Mouse (Mus musculus) G1E-ER4 (cell line): ENCODE data around the gene Thrap3. TPM values are rescaled to one million over a fixed set of nuclear protein-coding genes. Genes with fewer than 3 reads are reported as not detected.

ENCODE experiments used
- GATA1 ChIP-seq: IDR thresholded peaks from one replicate; pipeline ENCODE4 v1.8.0; 2012; ENCODE audit warnings: low read length, inconsistent platforms
- polyA plus RNA-seq: library from polyadenylated mRNA; stranded (reverse); fragments of >175 nt; gene quantifications from 2 replicates; pipeline ENCODE4 v1.2.3, GENCODE M21; 2012

Thrap3 gene
- 203 and 204 TPM in 2 replicates for polyA plus RNA-seq

- no peak for TF ChIP-seq GATA1
These were observed at the start of gene Thrap3 for GRCm38 (mm10) chr4:126202303-126203181. TSS of gene Thrap3 (minus strand) at chr4:126202760.

GRCm38 (mm10) chr4:126251655-126252254 lies 49.2 kb upstream of the Thrap3 start:
- TF ChIP-seq GATA1: no peak

DNA sequence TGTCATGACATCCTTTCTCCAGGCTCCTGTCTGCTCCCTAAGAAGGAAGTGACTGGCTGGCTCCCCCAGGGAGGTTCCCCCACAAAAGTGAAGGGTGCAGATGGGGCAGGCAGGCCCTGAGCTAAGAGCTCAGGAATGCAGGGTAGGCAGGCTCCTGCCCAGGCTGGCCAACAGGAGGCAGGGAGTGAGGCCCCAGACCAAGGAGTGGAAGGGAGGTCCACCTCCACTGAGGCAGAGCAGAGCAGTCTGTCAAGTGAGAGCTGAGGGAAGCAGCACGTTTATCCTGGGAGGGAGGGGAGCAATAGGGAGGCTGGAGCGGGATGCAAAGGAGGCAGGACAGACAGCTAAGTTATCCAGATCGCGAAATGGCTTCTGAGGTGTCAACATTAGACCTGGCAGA lies 48.1 kb upstream of the Thrap3 start:
- TF ChIP-seq GATA1: no peak

GRCm38 (mm10) chr4:126248261-126248868 lies 45.8 kb upstream of the Thrap3 start:
- no peak for TF ChIP-seq GATA1

DNA sequence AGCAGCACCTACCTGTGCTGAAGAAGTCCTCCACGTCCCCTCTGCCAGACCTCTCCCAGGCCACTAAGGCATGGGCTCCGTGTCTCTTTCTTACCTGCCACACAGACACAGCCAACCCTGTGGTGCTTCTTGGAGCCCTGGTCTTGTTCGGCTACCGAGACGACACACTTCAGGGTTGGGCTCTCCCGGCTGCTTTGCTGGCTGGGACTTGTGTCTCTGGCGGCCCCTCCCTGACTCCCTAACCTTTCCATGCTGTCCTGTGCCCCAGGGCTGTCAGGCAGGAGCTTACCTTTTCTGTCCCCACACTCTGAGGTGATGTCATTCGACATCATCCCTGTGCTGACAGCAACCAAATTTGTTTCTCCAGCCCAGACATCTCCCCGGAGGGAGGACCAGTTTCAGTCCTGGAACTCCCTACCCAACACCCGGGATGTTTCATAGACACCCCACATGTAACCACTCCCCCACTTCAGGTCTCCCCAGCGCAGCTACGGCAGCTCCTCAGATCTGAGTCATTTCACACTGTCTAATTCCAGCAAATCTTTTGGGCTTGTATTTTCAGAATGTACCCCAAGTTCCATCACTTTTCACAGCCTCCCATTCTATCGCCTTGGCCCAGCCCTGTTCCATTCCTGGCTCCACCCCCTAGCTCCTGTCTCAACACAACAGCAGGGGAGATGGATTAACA lies 43.8 kb upstream of the Thrap3 start:
- TF ChIP-seq GATA1: no peak

- TF ChIP-seq GATA1: no peak
These were observed 40.0 kb upstream of the Thrap3 start for GRCm38 (mm10) chr4:126242510-126242909.

DNA sequence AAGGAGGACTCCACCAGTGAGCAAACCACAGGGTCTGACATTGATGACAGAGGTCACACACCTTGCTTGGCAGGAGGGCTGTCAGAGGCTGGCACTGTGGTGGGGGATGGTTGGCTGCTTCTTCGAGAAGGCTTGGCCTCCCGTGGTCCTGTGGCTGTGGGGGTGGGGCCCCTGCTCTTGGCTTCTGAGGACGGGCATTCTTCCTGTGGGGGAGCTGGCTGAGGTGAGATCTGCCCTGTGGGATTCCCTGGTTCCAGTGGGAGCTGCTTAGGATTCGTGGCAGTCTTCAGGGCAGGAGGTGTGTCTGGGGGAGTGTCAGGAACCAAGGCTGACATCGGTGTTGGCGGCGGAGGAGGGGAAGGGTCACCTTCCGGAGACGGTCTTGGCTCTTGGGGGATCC lies 39.4 kb upstream of the Thrap3 start:
- TF ChIP-seq GATA1: no peak

- no peak for TF ChIP-seq GATA1
These were observed 37.4 kb upstream of the Thrap3 start for GRCm38 (mm10) chr4:126239862-126240475.

DNA sequence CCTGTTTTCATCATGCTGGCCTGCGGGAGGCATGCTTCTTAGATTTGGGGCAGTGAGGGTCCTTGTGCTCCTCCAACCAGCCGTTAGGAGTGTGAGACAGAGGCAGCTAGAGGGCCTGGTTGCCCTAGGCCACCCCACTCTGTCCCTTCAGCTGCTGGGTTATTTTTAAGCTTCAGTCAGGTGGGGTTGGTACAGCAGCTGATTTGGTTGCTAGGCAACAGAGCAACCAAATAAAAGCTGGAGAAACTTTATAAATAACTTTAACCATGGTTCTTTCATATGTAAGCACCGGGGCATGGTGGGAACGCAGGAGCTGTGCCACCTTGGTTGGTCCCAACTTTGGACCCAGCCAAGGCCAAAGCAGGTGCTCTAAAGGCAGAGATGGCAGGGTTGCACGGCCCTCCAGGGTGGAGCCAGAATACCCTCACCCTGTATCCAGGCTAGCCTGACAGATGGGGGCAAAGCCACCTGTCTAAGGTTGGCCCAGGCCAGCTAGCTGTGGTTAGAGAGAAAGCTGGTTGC lies 35.2 kb upstream of the Thrap3 start:
- TF ChIP-seq GATA1: no peak

- TF ChIP-seq GATA1: no peak
These were observed 34.1 kb upstream of the Thrap3 start for GRCm38 (mm10) chr4:126236467-126237280.

DNA sequence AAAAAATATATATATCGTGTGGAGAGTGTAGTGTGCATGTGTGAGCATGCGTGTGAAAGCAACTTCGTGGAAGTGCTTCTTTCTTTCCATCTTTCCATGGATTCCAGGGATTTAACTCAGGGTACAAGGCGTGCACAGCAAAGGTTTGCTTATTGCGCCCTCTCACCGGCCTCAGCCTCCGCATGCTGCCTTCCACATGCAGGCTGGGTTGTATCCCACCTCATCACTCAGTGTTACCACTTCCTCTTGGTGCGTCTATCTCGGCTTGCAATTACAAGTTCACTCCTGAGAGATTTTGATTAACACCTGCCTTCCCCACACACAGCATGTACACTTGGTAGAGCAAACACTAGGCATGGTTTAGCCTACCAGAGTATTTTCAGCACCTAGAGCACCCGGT lies 32.6 kb upstream of the Thrap3 start:
- TF ChIP-seq GATA1: no peak

GRCm38 (mm10) chr4:126234496-126235175 lies 32.1 kb upstream of the Thrap3 start:
- TF ChIP-seq GATA1: no peak

GRCm38 (mm10) chr4:126233676-126234308 lies 31.2 kb upstream of the Thrap3 start:
- TF ChIP-seq GATA1: no peak
